18 mouse cellular contexts compared by ENCODE assay signal in genomic region chr11:90575491-90576048, GRCm38 (mm10).
A peak's percentile ranks its signal among the peaks of the same experiment; 100 is the strongest.
DNase-seq lines count a peak whose midpoint lies in the region; ATAC-seq and TF ChIP-seq lines count a peak whose summit lies in the region.
"Had no signal": no experiment of that assay in that cellular context is flagged by ENCODE, and none has a peak within 500 bp of the region (broad histone marks: within the 10 kb centered on the region; RNA-seq: fewer than 3 reads in every experiment).

No protein-coding gene starts in this region.

- H3K9me3 ChIP-seq in E14TG2a.4 (ENCODE audit: low read length) (no peaks in the 10 kb centered on the region), ES-E14 (ENCODE audit: control insufficient read depth, insufficient read depth, low read depth, low read length) (no peaks in the 10 kb centered on the region)
- H3K9me3 ChIP-seq: forebrain, embryonic 15.5 days; heart, embryonic 15.5 days; limb, embryonic 13.5 days; megakaryocyte, embryonic 14.5 days had no signal

- in situ Hi-C loops in ES-E14 (cut with MboI; ENCODE audit: low sequenced_read_pairs in 2 of 2, unreplicated experiment in 2 of 2), result no loop called here

- no peak for DNase-seq in layer of hippocampus, adult 2 months (ENCODE audit: low spot score in 2 of 2)
- no peak for DNase-seq in layer of hippocampus, postnatal 25 days (ENCODE audit: extremely low spot score in 1 of 2, low spot score in 1 of 2)
- DNase-seq in ES-E14 (ENCODE audit: low read depth, low spot score), result peak; percentile 6
- DNase-seq in adrenal gland, postnatal 25 days, result no peak
- DNase-seq in left cerebral cortex, adult 9 months (ENCODE audit: low spot score in 2 of 2), result no peak
- DNase-seq: cerebellum, postnatal 10 days; heart, adult 2 months; lung, adult 18-20 months; right cerebral cortex, adult 18-20 months; thymus, adult 2 months had no signal

- H3K36me3 ChIP-seq in E14TG2a.4 (ENCODE audit: insufficient read depth, low read length) (no peaks in the 10 kb centered on the region), ES-E14 (ENCODE audit: control insufficient read depth, insufficient read depth, low read length, poor library complexity, severe bottlenecking) (no peaks in the 10 kb centered on the region)

- 0 out of 2 replicates have a peak, but pooled peaks have one; percentile 8 for TF ChIP-seq CTCF in layer of hippocampus, adult 2 months (conservative IDR thresholded peaks at IDR 0.05)
- TF ChIP-seq CTCF in E14TG2a.4 (conservative IDR thresholded peaks at IDR 0.05; ENCODE audit: low read length), result peak; percentile 57

- H3K27ac ChIP-seq in layer of hippocampus, adult 2 months, result no peak overlapping the region
- H3K27ac ChIP-seq in ES-E14 (ENCODE audit: insufficient read depth, low read depth, low read length, poor library complexity, severe bottlenecking), result no peak overlapping the region
- H3K27ac ChIP-seq: forebrain, embryonic 15.5 days; heart, adult 2 months; heart, embryonic 15.5 days; left cerebral cortex, adult 2 months; limb, embryonic 13.5 days had no signal

- ATAC-seq in granulocyte monocyte progenitor cell, adult 5-6 weeks (replicated peaks; ENCODE audit: poor library complexity, severe bottlenecking), result peak; percentile 37; the same call in 1 of the 2 replicates
- ATAC-seq: forebrain, embryonic 15.5 days; inflammation-experienced regulatory T-cells, adult 6 months had no signal

- H3K4me3 ChIP-seq in layer of hippocampus, adult 2 months, result no peak overlapping the region
- H3K4me3 ChIP-seq in E14TG2a.4 (replicated peaks; ENCODE audit: low read length) (no peak overlapping the region), ES-E14 (ENCODE audit: insufficient read depth in 1 of 2, low read depth in 1 of 2, low read length in 2 of 2, poor library complexity in 1 of 2, severe bottlenecking in 1 of 2) (no peak overlapping the region)
- H3K4me3 ChIP-seq: forebrain, embryonic 15.5 days; heart, adult 2 months; heart, embryonic 15.5 days; left cerebral cortex, adult 2 months; limb, embryonic 13.5 days had no signal

- no peaks in the 10 kb centered on the region for H3K27me3 ChIP-seq in E14TG2a.4 (ENCODE audit: insufficient read depth, low read length)
- H3K27me3 ChIP-seq: forebrain, embryonic 15.5 days; heart, embryonic 15.5 days; limb, embryonic 13.5 days; megakaryocyte, embryonic 14.5 days had no signal

- no peak overlapping the region for H3K9ac ChIP-seq in ES-E14 (ENCODE audit: insufficient read depth, low read depth, low read length, poor library complexity, severe bottlenecking)
- H3K9ac ChIP-seq: forebrain, embryonic 15.5 days; heart, embryonic 15.5 days; limb, embryonic 13.5 days had no signal

- H3K4me1 ChIP-seq in E14TG2a.4 (replicated peaks; ENCODE audit: low read depth, low read length) (no peaks in the 10 kb centered on the region), ES-E14 (ENCODE audit: control insufficient read depth in 2 of 2, insufficient read depth in 2 of 2, low read length in 2 of 2, poor library complexity in 1 of 2) (no peaks in the 10 kb centered on the region)
- H3K4me1 ChIP-seq: forebrain, embryonic 15.5 days; limb, embryonic 13.5 days; megakaryocyte, embryonic 14.5 days had no signal

TF ChIP-seq in ES-E14, 5 proteins besides CTCF, POLR2A, EP300 and RAD21:
- no peak for TF ChIP-seq ZC3H11A (IDR thresholded peaks at IDR 0.05; ENCODE audit: borderline replicate concordance, low read depth, low read length)
- TF ChIP-seq ZNF384 (IDR thresholded peaks at IDR 0.05; ENCODE audit: low read depth, low read length), result no peak
- TF ChIP-seq MAFK (IDR thresholded peaks at IDR 0.05; ENCODE audit: insufficient read depth, low read depth, low read length), result no peak
- TF ChIP-seq HCFC1 (IDR thresholded peaks at IDR 0.05; ENCODE audit: borderline replicate concordance, insufficient read depth, low read length), result no peak
TF ChIP-seq in ES-E14: peak in this region for 0.
